Mouse (Mus musculus) cortical plate, adult 2 months (tissue): ENCODE measurements around the gene Frmd4a.

Experiments used
- CTCF ChIP-seq: fragments of 200-500 bp; IDR thresholded peaks from 2 replicates; pipeline ENCODE4 v1.5.1; 2011; ENCODE audit warnings: mild to moderate bottlenecking, control low read depth, low read length; ENCODE audit not compliant: insufficient read depth; ENCODE audit errors: extremely low read depth
- POLR2A ChIP-seq: fragments of 200-500 bp; IDR thresholded peaks from 2 replicates; pipeline ENCODE4 v1.6.1; 2011; ENCODE audit warnings: mild to moderate bottlenecking, low read length, control low read depth; ENCODE audit not compliant: insufficient read depth; ENCODE audit errors: extremely low read depth

- TF ChIP-seq POLR2A (no peak), CTCF (no peak)
Measured at GRCm38 (mm10) chr2:4295641-4296040, 278.1 kb downstream of the Frmd4a start.
